Mouse (Mus musculus): ENCODE data around the gene Kif28. TPM values are rescaled to one million over a fixed set of nuclear protein-coding genes. Genes with fewer than 3 reads are reported as not detected.
"Not testable (repeated sequence)": the region's sequence is repeated elsewhere in the genome, so short reads cannot be mapped to it uniquely, and the experiment has no call there.

Gene Kif28
- total RNA-seq, 2 experiments from 2014 or later, result 0.08 to 0.20 TPM

- not testable (repeated sequence) for DNase-seq (ENCODE audit: low spot score in 2 of 2)
Measured at GRCm38 (mm10) chr1:179648678-179649077, 96.4 kb downstream of the Kif28 start.

GRCm38 (mm10) chr1:179645980-179646268, 99.1 kb downstream of the Kif28 start:
- DNase-seq (ENCODE audit: low spot score in 2 of 2), result no peak

Other genes starting within 250 kb of the Kif28 start
- 10 to 100 TPM; 13.6 to 14.0 TPM for gene Smyd3, start 227.2 kb downstream of the Kif28 start, total RNA-seq (2021)
- 10 to 100 TPM; 27.0 to 33.1 TPM for gene Tfb2m, start 199.0 kb downstream of the Kif28 start, total RNA-seq (2021)
- gene Cnst, start 198.9 kb downstream of the Kif28 start, total RNA-seq (2021), result 10 to 100 TPM; 25.8 to 27.7 TPM
- gene Sccpdh, start 77.1 kb downstream of the Kif28 start, total RNA-seq (2021), result 10 to 100 TPM; 38.0 to 39.6 TPM
- under 1 TPM in 1 of 2 experiments, not detected in 1; 0.22 TPM for gene Gm10518, start 58.1 kb upstream of the Kif28 start, total RNA-seq (2021)
- gene Ahctf1, start 58.4 kb upstream of the Kif28 start, total RNA-seq (2021), result 10 to 100 TPM; 33.7 to 41.5 TPM
- 10 to 100 TPM; 58.1 to 70.9 TPM for gene Cdc42bpa, start 215.2 kb upstream of the Kif28 start, total RNA-seq (2021)

Data from adrenal gland, postnatal 4 days (tissue).